Mouse (Mus musculus) G1E (cell line): Measurements from ENCODE around the gene Hrh2. TPM values are rescaled to one million over a fixed set of nuclear protein-coding genes. Genes with fewer than 3 reads are reported as not detected.

ENCODE experiments used
- ATAC-seq: 2 replicates; pipeline ENCODE4 v1.8.0; 2016; ENCODE audit warnings: mild to moderate bottlenecking; ENCODE audit not compliant: insufficient number of reproducible peaks, poor library complexity, low FRiP score, severe bottlenecking; ENCODE audit errors: extremely low read depth
- DNase-seq: peaks from one replicate; pipeline ENCODE4 v3.0.0; 2012; ENCODE audit warnings: low spot score
- H3K27me3 ChIP-seq: 2 replicates; pipeline ENCODE4 v1.6.1; 2012; ENCODE audit warnings: mild to moderate bottlenecking, low read length, inconsistent platforms; ENCODE audit not compliant: insufficient read depth
- H3K36me3 ChIP-seq: replicated peaks from 2 replicates; pipeline ENCODE3; 2012; ENCODE audit warnings: mild to moderate bottlenecking, inconsistent platforms
- H3K4me1 ChIP-seq: 2 replicates; pipeline ENCODE4 v1.6.1; 2012; ENCODE audit warnings: low read depth, low read length, inconsistent platforms, mixed read lengths; ENCODE audit not compliant: insufficient read depth
- H3K4me3 ChIP-seq: 2 replicates; pipeline ENCODE4 v1.5.1; 2012; ENCODE audit warnings: low read depth, mild to moderate bottlenecking, inconsistent platforms, low read length, moderate library complexity, mixed read lengths
- H3K9me3 ChIP-seq: replicated peaks from 2 replicates; pipeline ENCODE4 v1.6.1; 2012; ENCODE audit warnings: inconsistent platforms
- CTCF ChIP-seq: IDR thresholded peaks from 2 replicates; pipeline ENCODE4 v1.5.1; 2012; ENCODE audit warnings: low read depth, low read length, inconsistent platforms, mixed read lengths
- GATA1 ChIP-seq: IDR thresholded peaks from 2 replicates; pipeline ENCODE4 v1.6.1; 2012; ENCODE audit warnings: borderline replicate concordance, low read length, inconsistent platforms, mixed read lengths
- GATA2 ChIP-seq: IDR thresholded peaks from 2 replicates; pipeline ENCODE4 v1.6.1; 2012; ENCODE audit warnings: low read depth, low read length, inconsistent platforms, borderline replicate concordance
- POLR2AphosphoS5 ChIP-seq: IDR thresholded peaks from 2 replicates; pipeline ENCODE4 v1.6.1; 2012; ENCODE audit warnings: low read depth, low read length, inconsistent platforms; ENCODE audit not compliant: insufficient replicate concordance
- TAL1 ChIP-seq: conservative IDR thresholded peaks from 2 replicates; pipeline ENCODE4 v1.6.1; 2012; ENCODE audit warnings: low read depth, low read length, inconsistent platforms, mixed read lengths
- polyA plus RNA-seq: library from polyadenylated mRNA; stranded (reverse); fragments of >175 nt; gene quantifications from 2 replicates; pipeline ENCODE4 v1.2.3, GENCODE M21; 2012
- total RNA-seq, 2 experiments: library from RNA; stranded (forward) in 1 of 2; stranded (reverse) in 1 of 2; fragments of 200-1000 nt in 1 of 2; fragments of >200 nt in 1 of 2; fragmentation: Nextera tagmentation in 1 of 2; gene quantifications; 2 replicates each; pipeline ENCODE4 v1.2.3; 2014 to 2017

The Hrh2 gene
- total and polyA plus RNA-seq, 3 experiments: 0.05 TPM; not detected in 2

GRCm38 (mm10) chr13:54205195-54205594, 13.3 kb downstream of the Hrh2 start:
- Histone ChIP-seq H3K27me3 (no peaks in the 10 kb centered on the region), H3K4me3 (no peak overlapping the region), H3K9me3 (peaks cover 38% of the 10 kb centered on the region), H3K36me3 (no peaks in the 10 kb centered on the region), H3K4me1 (no peaks in the 10 kb centered on the region)
- ATAC-seq (no peak), DNase-seq (no peak)
- TF ChIP-seq GATA1 (no peak), CTCF (no peak), GATA2 (no peak), POLR2AphosphoS5 (no peak), TAL1 (no peak)

DNA sequence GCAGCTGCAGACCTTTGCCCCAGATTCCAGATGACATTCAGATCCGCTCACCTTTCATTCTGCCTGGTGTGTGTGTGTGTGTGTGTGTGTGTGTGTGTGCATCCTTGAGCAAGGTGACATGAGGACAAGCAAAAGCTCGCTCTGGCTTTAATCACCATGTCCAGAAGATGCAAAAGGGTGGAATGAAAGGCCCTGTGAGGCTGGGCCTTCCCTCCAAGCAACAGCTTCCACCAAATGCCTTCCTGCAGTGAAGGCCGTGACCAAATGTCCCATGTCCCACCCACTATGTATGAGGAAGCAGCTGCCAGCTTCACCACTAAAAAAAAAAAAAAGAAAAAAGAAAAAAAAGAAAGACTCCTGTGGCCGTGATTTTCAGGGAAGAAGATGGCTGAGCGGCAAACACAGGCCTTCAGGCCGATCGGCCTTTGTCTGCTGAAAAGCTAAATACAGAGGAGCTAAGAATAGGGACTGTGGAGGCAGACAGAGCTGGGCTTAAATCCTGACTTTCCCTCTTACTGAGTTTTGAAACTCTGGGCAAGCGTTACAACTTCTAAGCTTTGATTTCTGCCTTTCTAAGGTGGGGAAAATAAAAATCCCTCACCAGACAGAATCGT, 14.3 kb downstream of the Hrh2 start:
- no peaks in the 10 kb centered on the region for H3K36me3 ChIP-seq
- no peak for DNase-seq
- no peak overlapping the region for H3K4me3 ChIP-seq
- H3K27me3 ChIP-seq: no peaks in the 10 kb centered on the region
- peaks cover 30% of the 10 kb centered on the region for H3K9me3 ChIP-seq
- no peak for ATAC-seq
- no peak for TF ChIP-seq TAL1
- no peak for TF ChIP-seq GATA1
- no peak for TF ChIP-seq CTCF
- no peaks in the 10 kb centered on the region for H3K4me1 ChIP-seq

DNA sequence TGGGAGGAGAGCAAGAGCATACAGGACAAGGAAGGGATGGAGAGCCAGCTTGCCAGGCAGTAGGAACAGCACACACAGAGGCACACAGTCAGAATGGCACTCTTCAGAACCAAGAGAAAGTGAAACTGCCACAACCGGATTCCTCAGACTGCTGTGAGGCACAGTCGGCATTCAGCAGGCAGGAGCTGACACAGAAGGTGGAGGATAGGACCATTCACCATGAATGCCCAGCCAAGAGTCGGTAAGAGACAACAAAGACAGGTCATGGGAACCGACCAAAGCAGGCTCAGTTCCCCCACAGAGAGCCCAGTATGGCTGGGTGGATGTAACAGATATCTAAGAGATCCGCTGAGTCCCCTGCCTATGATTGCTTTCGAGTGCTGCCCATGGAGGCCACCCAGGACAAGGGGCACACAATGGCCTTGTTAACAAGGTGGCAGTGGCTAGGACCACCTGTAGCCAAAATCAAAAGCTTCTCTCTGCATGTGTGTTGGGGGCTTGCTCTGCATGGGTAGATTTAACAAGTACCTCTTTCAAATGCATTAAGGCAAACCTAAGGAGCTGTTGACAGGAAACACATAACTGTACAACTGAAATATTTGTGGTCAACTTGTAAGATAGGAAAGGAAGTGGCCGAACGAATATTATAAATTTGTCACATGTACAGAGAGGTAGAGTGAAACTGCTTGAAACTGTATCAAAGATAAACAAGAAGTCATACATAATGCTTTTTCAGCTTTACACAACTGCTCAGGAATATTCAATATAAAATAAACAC, 17.7 kb downstream of the Hrh2 start:
- H3K36me3 ChIP-seq: no peaks in the 10 kb centered on the region
- no peaks in the 10 kb centered on the region for H3K27me3 ChIP-seq
- H3K9me3 ChIP-seq: peaks cover 28% of the 10 kb centered on the region
- H3K4me1 ChIP-seq: no peaks in the 10 kb centered on the region
- ATAC-seq: no peak
- no peak overlapping the region for H3K4me3 ChIP-seq
- no peak for DNase-seq
- TF ChIP-seq TAL1 (no peak), GATA2 (no peak), GATA1 (no peak), CTCF (no peak), POLR2AphosphoS5 (no peak)

DNA sequence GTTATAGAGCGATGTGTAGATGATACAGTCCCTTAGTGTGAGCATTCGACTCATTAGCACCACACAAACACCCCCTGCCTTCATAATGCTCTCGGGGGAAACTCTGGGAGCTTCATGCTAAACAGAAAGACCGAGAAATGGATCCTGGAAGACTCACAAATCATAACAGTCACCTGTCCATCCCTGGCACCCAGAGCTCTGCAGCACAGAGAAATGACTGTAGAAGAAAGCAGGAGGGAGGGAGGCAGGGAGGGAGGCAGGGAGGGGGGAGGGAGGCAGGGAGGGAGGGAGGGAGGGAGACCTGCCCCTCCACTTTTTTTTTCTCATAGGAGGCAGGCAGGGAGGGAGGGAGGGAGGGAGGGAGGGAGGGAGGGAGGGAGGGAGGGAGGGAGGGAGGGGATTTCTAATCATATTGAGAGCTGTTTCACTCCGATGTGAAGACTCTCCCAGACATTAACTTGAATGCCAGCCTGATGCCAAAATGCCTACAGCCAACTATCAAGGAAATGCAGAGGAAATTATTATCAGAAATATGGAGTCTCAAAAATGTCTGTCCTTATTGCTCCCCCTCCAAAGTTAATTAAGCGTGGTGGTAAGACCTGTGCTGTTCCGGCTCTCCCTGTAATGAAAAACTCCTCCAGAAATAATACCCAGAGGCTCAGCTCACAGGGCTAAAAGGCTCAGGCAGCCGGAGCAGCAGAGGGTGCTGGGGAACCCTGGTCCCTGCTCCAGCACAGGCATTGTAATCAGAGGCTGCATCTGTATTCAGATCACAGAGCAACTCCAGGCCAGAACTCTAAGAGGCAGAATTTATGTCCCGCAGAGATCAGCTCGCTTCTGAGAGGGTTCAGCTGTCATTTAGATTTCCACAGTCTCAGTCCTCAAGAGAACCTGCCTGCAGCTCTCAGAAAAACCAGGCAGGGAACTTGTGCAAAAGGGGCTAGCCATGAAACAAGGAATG, 19.9 kb downstream of the Hrh2 start:
- no peak for TF ChIP-seq GATA1
- TF ChIP-seq POLR2AphosphoS5: no peak
- no peak for TF ChIP-seq GATA2
- TF ChIP-seq CTCF: no peak
- TF ChIP-seq TAL1: no peak
- Histone ChIP-seq H3K27me3 (no peaks in the 10 kb centered on the region), H3K36me3 (no peaks in the 10 kb centered on the region), H3K9me3 (peaks cover 35% of the 10 kb centered on the region), H3K4me1 (no peaks in the 10 kb centered on the region), H3K4me3 (no peak overlapping the region)
- DNase-seq (no peak), ATAC-seq (no peak)

GRCm38 (mm10) chr13:54212516-54212915, 20.6 kb downstream of the Hrh2 start:
- no peak for DNase-seq

GRCm38 (mm10) chr13:54215266-54215665, 23.3 kb downstream of the Hrh2 start:
- peaks cover 25% of the 10 kb centered on the region for H3K9me3 ChIP-seq
- no peaks in the 10 kb centered on the region for H3K36me3 ChIP-seq
- DNase-seq: no peak
- no peak for ATAC-seq
- TF ChIP-seq GATA2 (no peak), CTCF (no peak), TAL1 (no peak), POLR2AphosphoS5 (no peak), GATA1 (no peak)
- H3K4me3 ChIP-seq: no peak overlapping the region
- H3K4me1 ChIP-seq: no peaks in the 10 kb centered on the region
- no peaks in the 10 kb centered on the region for H3K27me3 ChIP-seq

More at GRCm38 (mm10) chr13:54212516-54212915, 20.6 kb downstream of the Hrh2 start:
- Histone ChIP-seq H3K27me3 (no peaks in the 10 kb centered on the region), H3K4me3 (no peak overlapping the region), H3K9me3 (peaks cover 30% of the 10 kb centered on the region), H3K4me1 (no peaks in the 10 kb centered on the region), H3K36me3 (no peaks in the 10 kb centered on the region)
- TF ChIP-seq GATA1 (no peak), GATA2 (no peak), TAL1 (no peak), CTCF (no peak), POLR2AphosphoS5 (no peak)
- no peak for ATAC-seq
